Mouse (Mus musculus): ENCODE measurements around the gene Gm17660. TPM values are rescaled to one million over a fixed set of nuclear protein-coding genes. Genes with fewer than 3 reads are reported as not detected.

The Gm17660 gene
- total and polyA plus RNA-seq, 3 experiments, result not detected

GRCm38 (mm10) chr5:104059628-104060027, 17.8 kb downstream of the Gm17660 start:
- Histone ChIP-seq H3K4me3 (replicated peaks in 1 of 3; ENCODE audit: low read depth in 2 of 3, low read length in 2 of 3, poor library complexity in 1 of 3) (no peak overlapping the region), H3K36me3 (replicated peaks in 1 of 2; ENCODE audit: control insufficient read depth in 1 of 2, insufficient read depth in 1 of 2, low read length in 1 of 2) (peaks cover 24 to 83% of the 10 kb centered on the region in 2 experiments), H3K9ac (ENCODE audit: insufficient read depth, low read depth) (no peak overlapping the region), H3K79me2 (replicated peaks; ENCODE audit: control insufficient read depth, extremely low read depth, insufficient read depth, poor library complexity, severe bottlenecking) (0 out of 2 replicates have a peak, but pooled peaks cover 2% of the 10 kb centered on the region), H3K4me1 (ENCODE audit: control insufficient read depth in 1 of 2, insufficient read depth in 2 of 2) (peaks cover 18 to 28% of the 10 kb centered on the region in 2 experiments), H3K27me3 (replicated peaks) (no peaks in the 10 kb centered on the region), H3K9me3 (replicated peaks; ENCODE audit: low read length) (no peaks in the 10 kb centered on the region), H3K4me2 (ENCODE audit: insufficient read depth, low read depth, poor library complexity, severe bottlenecking) (no peak overlapping the region), H3K27ac (ENCODE audit: insufficient read depth, low read depth) (no peak overlapping the region)
- no peak for TF ChIP-seq MAX (IDR thresholded peaks at IDR 0.05; ENCODE audit: low read length)
- no peak for TF ChIP-seq IRF4 (IDR thresholded peaks at IDR 0.05; ENCODE audit: low read depth, low read length)
- TF ChIP-seq CTCF (conservative IDR thresholded peaks at IDR 0.05 in 1 of 2, IDR thresholded peaks at IDR 0.05 in 1 of 2; ENCODE audit: low read depth in 2 of 2, low read length in 2 of 2), result no peak
- TF ChIP-seq RAD21 (IDR thresholded peaks at IDR 0.05; ENCODE audit: low read depth, low read length), result no peak
- no peak for TF ChIP-seq USF1 (IDR thresholded peaks at IDR 0.05; ENCODE audit: low read depth, low read length)
- TF ChIP-seq ELF1 (IDR thresholded peaks at IDR 0.05; ENCODE audit: low read depth, low read length), result no peak
- no peak for TF ChIP-seq CHD2 (IDR thresholded peaks at IDR 0.05; ENCODE audit: low read length)
- TF ChIP-seq SIN3A (IDR thresholded peaks at IDR 0.05; ENCODE audit: low read length), result no peak
- no peak for TF ChIP-seq ZNF384 (IDR thresholded peaks at IDR 0.05; ENCODE audit: low read depth, low read length)
- no peak for TF ChIP-seq JUN (IDR thresholded peaks at IDR 0.05; ENCODE audit: insufficient read depth, low read depth, low read length)
- TF ChIP-seq PAX5 (IDR thresholded peaks at IDR 0.05; ENCODE audit: low read length), result no peak
- no peak for TF ChIP-seq ZMIZ1 (IDR thresholded peaks at IDR 0.05; ENCODE audit: low read depth, low read length)
- TF ChIP-seq ZC3H11A (IDR thresholded peaks at IDR 0.05; ENCODE audit: low read depth, low read length), result no peak
- dilution Hi-C loops (cut with MboI; ENCODE audit: extremely low pct_ligation_motif_present, extremely low pct_unique_long_range_greater_than_20kb, low sequenced_read_pairs) (no loop called here), in situ Hi-C loops (cut with MboI; ENCODE audit: low pct_ligation_motif_present, low pct_unique_long_range_greater_than_20kb, low sequenced_read_pairs) (no loop called here)
- no peak for DNase-seq (ENCODE audit: extremely low read depth)

DNA sequence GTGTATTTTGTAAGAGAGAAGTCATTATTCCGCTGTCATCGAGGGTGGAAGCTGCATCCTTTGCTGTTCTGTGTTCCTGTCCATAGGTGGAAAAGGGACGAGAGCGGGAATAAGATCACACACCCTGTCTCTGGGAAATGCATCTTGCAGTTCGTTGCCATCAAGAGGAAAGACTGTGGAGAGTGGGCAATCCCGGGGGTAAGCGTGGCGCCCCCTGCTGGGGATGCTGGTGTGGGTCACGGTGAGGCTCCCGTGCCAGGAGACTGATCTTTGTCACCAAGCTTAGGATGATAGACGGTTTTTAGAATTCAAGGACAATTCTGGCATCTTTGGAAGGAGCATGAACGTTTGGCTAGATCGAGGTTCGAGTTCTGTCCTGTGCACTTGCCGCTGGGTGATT, 19.4 kb downstream of the Gm17660 start:
- no peak for DNase-seq (ENCODE audit: extremely low read depth)
- H3K4me2 ChIP-seq (ENCODE audit: insufficient read depth, low read depth, poor library complexity, severe bottlenecking), result no peak overlapping the region

More for the DNA sequence above, 19.4 kb downstream of the Gm17660 start:
- Histone ChIP-seq H3K27me3 (replicated peaks) (no peaks in the 10 kb centered on the region), H3K27ac (ENCODE audit: insufficient read depth, low read depth) (no peak overlapping the region), H3K9me3 (replicated peaks; ENCODE audit: low read length) (no peaks in the 10 kb centered on the region), H3K4me3 (replicated peaks in 1 of 3; ENCODE audit: low read depth in 2 of 3, low read length in 2 of 3, poor library complexity in 1 of 3) (no peak overlapping the region), H3K36me3 (replicated peaks in 1 of 2; ENCODE audit: control insufficient read depth in 1 of 2, insufficient read depth in 1 of 2, low read length in 1 of 2) (peaks cover 21 to 83% of the 10 kb centered on the region in 2 experiments), H3K4me1 (ENCODE audit: control insufficient read depth in 1 of 2, insufficient read depth in 2 of 2) (peaks cover 12 to 21% of the 10 kb centered on the region in 2 experiments), H3K79me2 (replicated peaks; ENCODE audit: control insufficient read depth, extremely low read depth, insufficient read depth, poor library complexity, severe bottlenecking) (0 out of 2 replicates have a peak, but pooled peaks cover 2% of the 10 kb centered on the region), H3K9ac (ENCODE audit: insufficient read depth, low read depth) (no peak overlapping the region)
- TF ChIP-seq NELFE (IDR thresholded peaks at IDR 0.05; ENCODE audit: low read depth, low read length), result no peak
- peak; percentile 73 for TF ChIP-seq SMC3 (IDR thresholded peaks at IDR 0.05; ENCODE audit: low read depth, low read length)
- TF ChIP-seq POLR2A (IDR thresholded peaks at IDR 0.05; ENCODE audit: low read depth, low read length), result no peak
- TF ChIP-seq RAD21 (IDR thresholded peaks at IDR 0.05; ENCODE audit: low read depth, low read length), result peak; percentile 34
- no peak for TF ChIP-seq POLR2AphosphoS2 (IDR thresholded peaks at IDR 0.05; ENCODE audit: low read depth, low read length)
- no peak for TF ChIP-seq MAFK (IDR thresholded peaks at IDR 0.05; ENCODE audit: insufficient replicate concordance, low read length)
- TF ChIP-seq MYC (IDR thresholded peaks at IDR 0.05; ENCODE audit: low read depth, low read length), result no peak
- peak; percentile 6; the same call in 1 of the 2 replicates for TF ChIP-seq BHLHE40 (IDR thresholded peaks at IDR 0.05; ENCODE audit: low read depth, low read length)
- TF ChIP-seq CTCF (conservative IDR thresholded peaks at IDR 0.05 in 1 of 2, IDR thresholded peaks at IDR 0.05 in 1 of 2; ENCODE audit: low read depth in 2 of 2, low read length in 2 of 2), result peak; percentile 75 to 76
- TF ChIP-seq JUND (conservative IDR thresholded peaks at IDR 0.05; ENCODE audit: low read depth, low read length), result no peak
- dilution Hi-C loops (cut with MboI; ENCODE audit: extremely low pct_ligation_motif_present, extremely low pct_unique_long_range_greater_than_20kb, low sequenced_read_pairs) (no loop called here), in situ Hi-C loops (cut with MboI; ENCODE audit: low pct_ligation_motif_present, low pct_unique_long_range_greater_than_20kb, low sequenced_read_pairs) (no loop called here)

Measured in CH12.LX (cell line).